Comparison of ENCODE assay signal across 13 mouse cellular contexts in the genomic region with DNA sequence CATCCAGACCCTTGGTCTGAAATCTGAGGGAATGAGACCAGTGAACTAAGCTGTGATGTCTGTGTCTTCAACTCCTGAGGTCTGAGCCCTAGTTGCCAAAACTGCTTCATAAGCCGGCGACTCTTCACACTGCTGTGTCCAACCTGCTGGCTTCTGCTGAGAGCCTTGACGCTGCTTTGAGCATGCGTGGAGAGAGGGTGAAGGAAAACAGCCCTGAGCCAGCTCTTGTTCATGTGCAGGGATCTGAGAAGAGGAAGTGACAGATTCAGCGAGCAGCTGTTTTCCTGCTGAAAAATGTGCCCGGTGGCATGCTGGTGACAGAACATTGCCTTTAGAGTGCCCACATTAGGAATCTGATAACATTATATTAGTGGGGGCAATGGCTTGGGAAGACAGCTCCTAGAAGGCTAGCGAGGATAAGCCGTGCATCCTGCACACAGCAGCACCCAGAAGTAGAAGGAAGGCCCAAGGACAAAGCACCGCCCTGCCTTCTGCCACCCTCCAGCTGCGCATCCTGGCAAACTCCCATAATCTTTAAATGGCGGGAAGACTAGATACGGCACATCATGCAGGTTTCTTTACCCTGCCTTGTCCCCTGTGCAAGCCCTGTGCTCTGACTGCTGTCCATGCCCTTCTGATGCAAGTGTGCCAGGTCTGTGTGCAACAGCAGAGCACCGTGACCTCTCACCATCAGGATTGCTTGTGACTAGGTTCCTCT.
DNase-seq lines count a peak whose midpoint lies in the region; ATAC-seq and TF ChIP-seq lines count a peak whose summit lies in the region.
"Had no signal": no experiment of that assay in that cellular context is flagged by ENCODE, and none has a peak within 500 bp of the region (broad histone marks: within the 10 kb centered on the region; RNA-seq: fewer than 3 reads in every experiment).

No protein-coding gene starts in this region.

- no peak overlapping the region for H3K4me3 ChIP-seq in hindbrain, embryonic 14.5 days (replicated peaks; ENCODE audit: low read length)
- no peak overlapping the region for H3K4me3 ChIP-seq in hindbrain, embryonic 12.5 days
- H3K4me3 ChIP-seq in myocyte: no peak overlapping the region
- H3K4me3 ChIP-seq: erythroblast, embryonic 14.5 days; midbrain, embryonic 10.5 days had no signal

- H3K79me2 ChIP-seq in myocyte (ENCODE audit: control insufficient read depth, insufficient read depth): no peaks in the 10 kb centered on the region

- no peak overlapping the region for H3K4me2 ChIP-seq in hindbrain, embryonic 14.5 days (replicated peaks)
- H3K4me2 ChIP-seq in hindbrain, embryonic 12.5 days (replicated peaks): no peak overlapping the region
- H3K4me2 ChIP-seq in myocyte (ENCODE audit: low read depth): no peak overlapping the region

- peak overlapping the region; percentile 60 for H3K27ac ChIP-seq in hindbrain, embryonic 14.5 days
- H3K27ac ChIP-seq in hindbrain, embryonic 12.5 days: no peak overlapping the region
- H3K27ac ChIP-seq: midbrain, embryonic 10.5 days had no signal

- no peak overlapping the region for H3ac ChIP-seq in myocyte (ENCODE audit: control insufficient read depth, insufficient read length)

- no peak for TF ChIP-seq POLR2A in myocyte (IDR thresholded peaks at IDR 0.05; ENCODE audit: insufficient read length, low read depth)

- WGBS in hindbrain, embryonic 14.5 days: 92% methylated on average over 13 of the region's 13 CpGs
- 92% methylated on average over 13 of the region's 13 CpGs for WGBS in hindbrain, embryonic 12.5 days

- H3K9me3 ChIP-seq in hindbrain, embryonic 14.5 days (ENCODE audit: control insufficient read depth, low read length): no peaks in the 10 kb centered on the region
- H3K9me3 ChIP-seq in hindbrain, embryonic 12.5 days (replicated peaks): no peaks in the 10 kb centered on the region
- H3K9me3 ChIP-seq: midbrain, embryonic 10.5 days had no signal

- DNase-seq in hindbrain, embryonic 14.5 days (ENCODE audit: low spot score): no peak
- DNase-seq in retina, postnatal 1 day: peak; percentile 80
- no peak for DNase-seq in retina, embryonic 14.5 days (ENCODE audit: low spot score)
- DNase-seq in thymus, postnatal 0 days (ENCODE audit: low spot score): no peak
- no peak for DNase-seq in adrenal gland, postnatal 10 days
- DNase-seq: cerebellum, postnatal 36 days; liver had no signal

- peaks cover 4% of the 10 kb centered on the region; the same call in 1 of the 2 replicates for H3K36me3 ChIP-seq in hindbrain, embryonic 14.5 days (replicated peaks; ENCODE audit: control insufficient read depth, insufficient read depth)
- peaks cover 9% of the 10 kb centered on the region; the same call in 1 of the 2 replicates for H3K36me3 ChIP-seq in hindbrain, embryonic 12.5 days
- no peaks in the 10 kb centered on the region for H3K36me3 ChIP-seq in myocyte (ENCODE audit: control insufficient read depth, insufficient read depth)

- no peak overlapping the region for H3K9ac ChIP-seq in hindbrain, embryonic 14.5 days
- H3K9ac ChIP-seq in hindbrain, embryonic 12.5 days: no peak overlapping the region

- H3K27me3 ChIP-seq in hindbrain, embryonic 14.5 days (ENCODE audit: control insufficient read depth, insufficient read depth, low read length): no peaks in the 10 kb centered on the region
- no peaks in the 10 kb centered on the region for H3K27me3 ChIP-seq in hindbrain, embryonic 12.5 days
- H3K27me3 ChIP-seq in myocyte (ENCODE audit: control insufficient read depth, insufficient read depth, insufficient read length): no peaks in the 10 kb centered on the region

- peaks cover 19% of the 10 kb centered on the region; the same call in 1 of the 2 replicates for H3K4me1 ChIP-seq in hindbrain, embryonic 14.5 days (replicated peaks; ENCODE audit: control insufficient read depth, insufficient read depth, low read length)
- peaks cover 10% of the 10 kb centered on the region for H3K4me1 ChIP-seq in hindbrain, embryonic 12.5 days

- no peak for ATAC-seq in hindbrain, embryonic 14.5 days (ENCODE audit: low FRiP score)
- no peak for ATAC-seq in hindbrain, embryonic 12.5 days (ENCODE audit: low FRiP score)
- ATAC-seq in granulocyte monocyte progenitor cell, adult 5-6 weeks (replicated peaks; ENCODE audit: poor library complexity, severe bottlenecking): peak; percentile 32
- ATAC-seq: intestine, embryonic 16.5 days had no signal

TF ChIP-seq in myocyte, 11 proteins besides CTCF, POLR2A, EP300 and RAD21:
- no peak for TF ChIP-seq REST (IDR thresholded peaks at IDR 0.05; ENCODE audit: insufficient read depth, insufficient read length)
- TF ChIP-seq MYOG (IDR thresholded peaks at IDR 0.05; ENCODE audit: control insufficient read depth in 1 of 3, insufficient read depth in 1 of 3, insufficient read length in 2 of 3, low read depth in 2 of 3): no peak
- no peak for TF ChIP-seq MYOD1 (IDR thresholded peaks at IDR 0.05; ENCODE audit: control insufficient read depth in 1 of 3, insufficient read length in 2 of 3, low read depth in 2 of 3)
- TF ChIP-seq MAX (IDR thresholded peaks at IDR 0.05; ENCODE audit: low read depth): no peak
- TF ChIP-seq POLR2AphosphoS2 (IDR thresholded peaks at IDR 0.05; ENCODE audit: insufficient read length, low read depth): no peak
- 0 out of 2 replicates have a peak, but pooled peaks have one; percentile 12 for TF ChIP-seq CEBPB (IDR thresholded peaks at IDR 0.05; ENCODE audit: insufficient read depth, poor library complexity, severe bottlenecking)
- no peak for TF ChIP-seq E2F4 (IDR thresholded peaks at IDR 0.05; ENCODE audit: insufficient read depth)
- TF ChIP-seq TCF3 (IDR thresholded peaks at IDR 0.05; ENCODE audit: insufficient read length, low read depth): no peak
- no peak for TF ChIP-seq TCF12 (IDR thresholded peaks at IDR 0.05; ENCODE audit: insufficient read depth, poor library complexity, severe bottlenecking)
